Mouse (Mus musculus) ZHBTc4 (cell line): ENCODE data around the gene Eps8.

Experiments
- DNase-seq: peaks from one replicate; pipeline ENCODE4 v3.0.0-alpha.2; 2011; ENCODE audit warnings: low read depth, low spot score

The Eps8 gene

GRCm38 (mm10) chr6:137570019-137570418 lies 84.7 kb downstream of the Eps8 start:
- DNase-seq: no peak

GRCm38 (mm10) chr6:137569071-137569470 lies 85.6 kb downstream of the Eps8 start:
- DNase-seq: no peak

GRCm38 (mm10) chr6:137565890-137566289 lies 88.8 kb downstream of the Eps8 start:
- no peak for DNase-seq

- no peak for DNase-seq
These were observed 89.2 kb downstream of the Eps8 start for GRCm38 (mm10) chr6:137565454-137565853.

GRCm38 (mm10) chr6:137560358-137560859 lies 94.3 kb downstream of the Eps8 start:
- peak; percentile 56 for DNase-seq

GRCm38 (mm10) chr6:137558840-137559239 lies 95.8 kb downstream of the Eps8 start:
- no peak for DNase-seq

GRCm38 (mm10) chr6:137557671-137558070 lies 97.0 kb downstream of the Eps8 start:
- DNase-seq: no peak

GRCm38 (mm10) chr6:137557159-137557558 lies 97.5 kb downstream of the Eps8 start:
- no peak for DNase-seq

- DNase-seq: no peak
These were observed 98.0 kb downstream of the Eps8 start for GRCm38 (mm10) chr6:137556636-137557035.

GRCm38 (mm10) chr6:137550181-137550580 lies 104.5 kb downstream of the Eps8 start:
- no peak for DNase-seq

GRCm38 (mm10) chr6:137548613-137549012 lies 106.1 kb downstream of the Eps8 start:
- no peak for DNase-seq

GRCm38 (mm10) chr6:137547555-137547954 lies 107.1 kb downstream of the Eps8 start:
- no peak for DNase-seq

- peak; percentile 19 for DNase-seq
These were observed 108.6 kb downstream of the Eps8 start for GRCm38 (mm10) chr6:137546101-137546500.

GRCm38 (mm10) chr6:137545341-137545740 lies 109.3 kb downstream of the Eps8 start:
- DNase-seq: no peak

- peak; percentile 79 for DNase-seq
These were observed 112.2 kb downstream of the Eps8 start for GRCm38 (mm10) chr6:137542231-137543152.

GRCm38 (mm10) chr6:137541216-137542176 lies 113.2 kb downstream of the Eps8 start:
- DNase-seq: peak; percentile 84

GRCm38 (mm10) chr6:137540800-137541199 lies 113.9 kb downstream of the Eps8 start:
- DNase-seq: no peak

GRCm38 (mm10) chr6:137540346-137540745 lies 114.3 kb downstream of the Eps8 start:
- DNase-seq: no peak

- DNase-seq: no peak
These were observed 115.5 kb downstream of the Eps8 start for GRCm38 (mm10) chr6:137539219-137539618.

- no peak for DNase-seq
These were observed 121.9 kb downstream of the Eps8 start for GRCm38 (mm10) chr6:137532758-137533157.

- no peak for DNase-seq
These were observed 128.9 kb downstream of the Eps8 start for GRCm38 (mm10) chr6:137525769-137526168.

- no peak for DNase-seq
These were observed 134.4 kb downstream of the Eps8 start for GRCm38 (mm10) chr6:137520343-137520704.
